Mouse (Mus musculus): ENCODE measurements around the gene Fkbp2. TPM values are rescaled to one million over a fixed set of nuclear protein-coding genes. Genes with fewer than 3 reads are reported as not detected.

Fkbp2 gene
- total RNA-seq, 2 experiments from 2014 or later = 69.4 to 78.8 TPM

DNA sequence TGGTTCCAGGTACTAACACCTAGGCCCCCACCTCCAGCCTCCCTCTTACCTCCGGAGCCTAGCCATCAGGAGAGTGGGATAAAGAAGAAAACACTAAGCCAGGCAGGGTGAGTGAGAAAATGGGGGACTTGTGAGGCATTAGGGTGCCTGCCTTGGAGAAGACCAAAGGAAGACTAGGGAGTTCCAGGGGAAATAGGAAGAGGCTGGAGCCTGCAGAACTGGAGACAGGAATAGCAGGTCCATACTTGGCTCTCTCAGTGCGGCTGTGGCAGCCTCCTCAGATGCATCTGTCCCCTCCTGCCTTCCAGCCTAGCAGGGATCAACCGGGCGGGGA is 47.2 kb downstream of the Fkbp2 start:
- DNase-seq (ENCODE audit: low spot score in 2 of 2) = no peak
- intact Hi-C loops (cut with DNase I) = loop anchor here (5.0 to 10.0 kb wide), 2 partner anchors 84 to 438 kb away; partner anchors contain the start of gene Fermt3

DNA sequence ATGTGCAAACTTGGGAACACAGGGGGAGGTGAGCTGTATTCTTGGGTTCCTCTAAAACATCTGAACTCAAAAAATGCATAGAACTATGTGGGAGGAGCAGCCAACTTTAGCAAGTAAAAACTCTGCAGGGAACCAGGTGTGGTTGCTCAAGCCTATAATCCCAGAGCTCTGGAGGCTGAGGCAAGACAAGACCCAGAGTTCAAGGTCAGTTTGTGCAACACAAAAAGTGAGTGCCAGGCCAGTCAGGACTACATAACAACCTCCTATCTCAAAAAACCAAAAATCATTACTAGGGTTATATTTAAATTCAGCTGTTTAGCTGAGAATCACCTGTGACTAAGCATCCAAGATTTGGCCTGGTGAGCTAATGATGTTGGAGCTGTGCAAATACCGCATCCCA is 48.3 kb downstream of the Fkbp2 start:
- no peak for DNase-seq (ENCODE audit: low spot score in 2 of 2)
- intact Hi-C loops (cut with DNase I) = loop anchor here (5.0 to 10.0 kb wide), 2 partner anchors 85 to 437 kb away; partner anchors contain the start of gene Fermt3

DNA sequence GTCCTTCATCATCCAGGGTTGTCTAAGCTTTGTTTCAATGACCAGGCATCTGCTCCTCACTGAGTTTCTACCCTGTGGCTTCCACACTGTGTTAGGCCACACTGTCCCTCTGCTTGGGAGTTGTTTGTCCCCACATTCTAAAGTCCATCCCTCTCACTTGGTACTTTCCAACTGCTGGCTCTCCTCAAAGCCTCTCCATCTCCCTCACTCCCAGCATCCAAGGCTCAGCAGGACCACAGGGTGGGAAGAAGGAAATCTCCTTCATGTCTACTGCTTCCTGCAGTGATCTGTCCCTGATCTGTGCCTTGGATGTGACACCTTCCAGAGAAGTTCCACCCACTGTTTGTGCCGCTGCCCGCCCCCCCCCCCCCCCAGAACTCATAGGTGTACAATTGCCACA is 49.3 kb downstream of the Fkbp2 start:
- intact Hi-C loops (cut with DNase I) = loop anchor here (5.0 to 10.0 kb wide), 2 partner anchors 86 to 436 kb away; partner anchors contain the start of gene Fermt3
- DNase-seq (ENCODE audit: low spot score in 2 of 2) = no peak

DNA sequence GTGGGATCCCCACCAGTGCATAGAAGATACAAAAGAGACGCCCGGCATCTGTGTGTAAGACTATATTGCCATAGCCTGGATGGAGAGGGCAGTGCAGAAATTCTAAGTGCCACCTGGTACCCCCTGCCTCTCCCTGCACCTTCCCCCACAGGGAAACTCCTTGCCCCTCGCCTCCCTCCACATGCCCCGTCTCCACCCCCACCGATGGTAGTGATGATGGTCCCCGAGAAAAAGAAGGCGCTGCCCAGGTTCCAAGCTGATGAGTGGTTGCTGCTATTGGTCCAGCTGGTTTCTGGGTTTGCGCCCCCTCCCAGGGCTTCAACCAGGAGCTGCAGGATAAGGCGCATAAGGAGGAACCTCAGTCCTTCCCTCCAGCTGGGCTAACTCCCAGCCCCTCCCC is 52.2 kb downstream of the Fkbp2 start:
- no peak for DNase-seq (ENCODE audit: low spot score in 2 of 2)
- intact Hi-C loops (cut with DNase I) = no loop called here

Other genes starting within 250 kb of the Fkbp2 start
- gene Rps6ka4, start 139.9 kb downstream of the Fkbp2 start, total RNA-seq (2021) = 10 to 100 TPM; 30.4 to 32.8 TPM
- gene Ccdc88b, start 122.3 kb downstream of the Fkbp2 start, total RNA-seq (2021) = 1 to 10 TPM; 2.6 to 3.4 TPM
- gene Trmt112, start 70.8 kb downstream of the Fkbp2 start, total RNA-seq (2021) = 10 to 100 TPM; 34.4 to 36.5 TPM
- 100 to 1,000 TPM; 354 to 355 TPM for gene Prdx5, start 70.4 kb downstream of the Fkbp2 start, total RNA-seq (2021)
- gene Esrra, start 58.7 kb downstream of the Fkbp2 start, total RNA-seq (2021) = 10 to 100 TPM; 56.0 to 60.9 TPM
- gene Catsperz, start 55.1 kb downstream of the Fkbp2 start, total RNA-seq (2021) = 10 to 100 TPM; 23.0 to 28.8 TPM
- 10 to 100 TPM; 44.9 to 50.4 TPM for gene Kcnk4, start 46.0 kb downstream of the Fkbp2 start, total RNA-seq (2021)
- gene Bad, start 38.6 kb downstream of the Fkbp2 start, total RNA-seq (2021) = 10 to 100 TPM; 35.2 to 36.0 TPM
- gene Gpr137, start 38.0 kb downstream of the Fkbp2 start, total RNA-seq (2021) = 10 to 100 TPM; 91.5 to 92.3 TPM
- gene Ppp1r14b, start 5.5 kb downstream of the Fkbp2 start, total RNA-seq (2021) = 10 to 100 TPM; 55.4 to 71.5 TPM
- 10 to 100 TPM; 13.4 to 13.6 TPM for gene Plcb3, start 4.0 kb downstream of the Fkbp2 start, total RNA-seq (2021)
- gene Vegfb, start 7.2 kb upstream of the Fkbp2 start, total RNA-seq (2021) = 10 to 100 TPM; 64.3 to 75.4 TPM
- 10 to 100 TPM; 21.1 to 21.2 TPM for gene Dnajc4, start 12.1 kb upstream of the Fkbp2 start, total RNA-seq (2021)
- gene Nudt22, start 15.6 kb upstream of the Fkbp2 start, total RNA-seq (2021) = 10 to 100 TPM in 1 of 2 experiments, 1 to 10 TPM in 1; 8.7 to 10.1 TPM
- 10 to 100 TPM; 19.1 to 20.7 TPM for gene Trpt1, start 15.6 kb upstream of the Fkbp2 start, total RNA-seq (2021)
- gene Fermt3, start 39.0 kb upstream of the Fkbp2 start, total RNA-seq (2021) = 1 to 10 TPM; 4.5 to 4.6 TPM
- 100 to 1,000 TPM; 155 to 165 TPM for gene Stip1, start 59.5 kb upstream of the Fkbp2 start, total RNA-seq (2021)
- gene Macrod1, start 76.3 kb upstream of the Fkbp2 start, total RNA-seq (2021) = 10 to 100 TPM in 1 of 2 experiments, 1 to 10 TPM in 1; 8.4 to 11.3 TPM
- 10 to 100 TPM; 33.0 to 35.2 TPM for gene Flrt1, start 125.2 kb upstream of the Fkbp2 start, total RNA-seq (2021)
- gene Otub1, start 225.8 kb upstream of the Fkbp2 start, total RNA-seq (2021) = 100 to 1,000 TPM; 268 to 271 TPM
- gene Cox8a, start 237.1 kb upstream of the Fkbp2 start, total RNA-seq (2021) = 1,000 to 10,000 TPM; 1,118 to 1,183 TPM

Measured in left cerebral cortex, postnatal 14 days (tissue).